Mouse (Mus musculus): ENCODE results near the gene Wdr86. TPM values are rescaled to one million over a fixed set of nuclear protein-coding genes. Genes with fewer than 3 reads are reported as not detected.

Wdr86 gene
- polyA plus RNA-seq, 1 experiment = 6.2 TPM

- H3K36me3 ChIP-seq (ENCODE audit: control insufficient read depth, insufficient read depth, low read length) = no peaks in the 10 kb centered on the region
- H3K4me3 ChIP-seq (ENCODE audit: extremely low read depth, insufficient read depth, insufficient read length) = no peak overlapping the region
- no peaks in the 10 kb centered on the region for H3K4me1 ChIP-seq (ENCODE audit: control insufficient read depth, insufficient read depth, insufficient read length)
- H3K27ac ChIP-seq (ENCODE audit: insufficient read depth, low read length) = no peak overlapping the region
- H3K27me3 ChIP-seq (ENCODE audit: control insufficient read depth, insufficient read depth, low read length) = peaks cover 2% of the 10 kb centered on the region; the same call in 1 of the 2 replicates
- no peak for DNase-seq (ENCODE audit: low read depth in 1 of 2, low spot score in 2 of 2)
- WGBS = 77% methylated on average over 5 of the region's 5 CpGs
- no peak for TF ChIP-seq POLR2A (IDR thresholded peaks at IDR 0.05; ENCODE audit: low read depth, low read length)
- TF ChIP-seq CTCF (IDR thresholded peaks at IDR 0.05; ENCODE audit: extremely low read depth, insufficient read depth, insufficient read length, insufficient replicate concordance) = no peak
Observed at GRCm38 (mm10) chr5:24724805-24725204, 5.7 kb downstream of the Wdr86 start.

- no peak overlapping the region for H3K27ac ChIP-seq (ENCODE audit: insufficient read depth, low read length)
- DNase-seq (ENCODE audit: low read depth in 1 of 2, low spot score in 2 of 2) = no peak
- no peaks in the 10 kb centered on the region for H3K4me1 ChIP-seq (ENCODE audit: control insufficient read depth, insufficient read depth, insufficient read length)
- no peaks in the 10 kb centered on the region; the same call in 1 of the 2 replicates for H3K27me3 ChIP-seq (ENCODE audit: control insufficient read depth, insufficient read depth, low read length)
- H3K4me3 ChIP-seq (ENCODE audit: extremely low read depth, insufficient read depth, insufficient read length) = no peak overlapping the region
- no peaks in the 10 kb centered on the region for H3K36me3 ChIP-seq (ENCODE audit: control insufficient read depth, insufficient read depth, low read length)
- 77% methylated on average over 5 of the region's 5 CpGs for WGBS
- TF ChIP-seq POLR2A (IDR thresholded peaks at IDR 0.05; ENCODE audit: low read depth, low read length) (no peak), CTCF (IDR thresholded peaks at IDR 0.05; ENCODE audit: extremely low read depth, insufficient read depth, insufficient read length, insufficient replicate concordance) (no peak)
Observed at GRCm38 (mm10) chr5:24724270-24724634, 6.3 kb downstream of the Wdr86 start.

GRCm38 (mm10) chr5:24723527-24724269 is 6.8 kb downstream of the Wdr86 start:
- Histone ChIP-seq H3K27ac (ENCODE audit: insufficient read depth, low read length) (no peak overlapping the region), H3K27me3 (ENCODE audit: control insufficient read depth, insufficient read depth, low read length) (no peaks in the 10 kb centered on the region), H3K4me1 (ENCODE audit: control insufficient read depth, insufficient read depth, insufficient read length) (no peaks in the 10 kb centered on the region), H3K36me3 (ENCODE audit: control insufficient read depth, insufficient read depth, low read length) (no peaks in the 10 kb centered on the region), H3K4me3 (ENCODE audit: extremely low read depth, insufficient read depth, insufficient read length) (no peak overlapping the region)
- TF ChIP-seq POLR2A (IDR thresholded peaks at IDR 0.05; ENCODE audit: low read depth, low read length) (no peak), CTCF (IDR thresholded peaks at IDR 0.05; ENCODE audit: extremely low read depth, insufficient read depth, insufficient read length, insufficient replicate concordance) (no peak)
- DNase-seq (ENCODE audit: low read depth in 1 of 2, low spot score in 2 of 2) = no peak
- WGBS = 80% methylated on average over 11 of the region's 11 CpGs

- no peaks in the 10 kb centered on the region for H3K27me3 ChIP-seq (ENCODE audit: control insufficient read depth, insufficient read depth, low read length)
- H3K4me3 ChIP-seq (ENCODE audit: extremely low read depth, insufficient read depth, insufficient read length) = no peak overlapping the region
- TF ChIP-seq CTCF (IDR thresholded peaks at IDR 0.05; ENCODE audit: extremely low read depth, insufficient read depth, insufficient read length, insufficient replicate concordance) (no peak), POLR2A (IDR thresholded peaks at IDR 0.05; ENCODE audit: low read depth, low read length) (no peak)
- WGBS = 89% methylated on average over 3 of the region's 3 CpGs
- no peaks in the 10 kb centered on the region for H3K36me3 ChIP-seq (ENCODE audit: control insufficient read depth, insufficient read depth, low read length)
- no peaks in the 10 kb centered on the region for H3K4me1 ChIP-seq (ENCODE audit: control insufficient read depth, insufficient read depth, insufficient read length)
- no peak overlapping the region for H3K27ac ChIP-seq (ENCODE audit: insufficient read depth, low read length)
- no peak for DNase-seq (ENCODE audit: low read depth in 1 of 2, low spot score in 2 of 2)
Observed at GRCm38 (mm10) chr5:24719852-24720251, 10.7 kb downstream of the Wdr86 start.

GRCm38 (mm10) chr5:24718076-24718475 is 12.5 kb downstream of the Wdr86 start:
- no peaks in the 10 kb centered on the region for H3K27me3 ChIP-seq (ENCODE audit: control insufficient read depth, insufficient read depth, low read length)
- 94% methylated on average over 6 of the region's 6 CpGs for WGBS

GRCm38 (mm10) chr5:24713987-24714386 is 16.5 kb downstream of the Wdr86 start:
- Histone ChIP-seq H3K4me3 (ENCODE audit: extremely low read depth, insufficient read depth, insufficient read length) (no peak overlapping the region), H3K36me3 (ENCODE audit: control insufficient read depth, insufficient read depth, low read length) (peaks cover 18% of the 10 kb centered on the region), H3K27me3 (ENCODE audit: control insufficient read depth, insufficient read depth, low read length) (no peaks in the 10 kb centered on the region), H3K4me1 (ENCODE audit: control insufficient read depth, insufficient read depth, insufficient read length) (no peaks in the 10 kb centered on the region), H3K27ac (ENCODE audit: insufficient read depth, low read length) (no peak overlapping the region)
- no peak for DNase-seq (ENCODE audit: low read depth in 1 of 2, low spot score in 2 of 2)
- TF ChIP-seq CTCF (IDR thresholded peaks at IDR 0.05; ENCODE audit: extremely low read depth, insufficient read depth, insufficient read length, insufficient replicate concordance) (no peak), POLR2A (IDR thresholded peaks at IDR 0.05; ENCODE audit: low read depth, low read length) (no peak)
- 92% methylated on average over 6 of the region's 6 CpGs for WGBS

More at GRCm38 (mm10) chr5:24718076-24718475, 12.5 kb downstream of the Wdr86 start:
- H3K27ac ChIP-seq (ENCODE audit: insufficient read depth, low read length) = no peak overlapping the region
- no peaks in the 10 kb centered on the region for H3K36me3 ChIP-seq (ENCODE audit: control insufficient read depth, insufficient read depth, low read length)
- H3K4me3 ChIP-seq (ENCODE audit: extremely low read depth, insufficient read depth, insufficient read length) = no peak overlapping the region
- TF ChIP-seq CTCF (IDR thresholded peaks at IDR 0.05; ENCODE audit: extremely low read depth, insufficient read depth, insufficient read length, insufficient replicate concordance) (no peak), POLR2A (IDR thresholded peaks at IDR 0.05; ENCODE audit: low read depth, low read length) (no peak)
- H3K4me1 ChIP-seq (ENCODE audit: control insufficient read depth, insufficient read depth, insufficient read length) = no peaks in the 10 kb centered on the region
- no peak for DNase-seq (ENCODE audit: low read depth in 1 of 2, low spot score in 2 of 2)

GRCm38 (mm10) chr5:24713199-24713598 is 17.3 kb downstream of the Wdr86 start:
- H3K4me3 ChIP-seq (ENCODE audit: extremely low read depth, insufficient read depth, insufficient read length) = no peak overlapping the region
- no peak for DNase-seq (ENCODE audit: low read depth in 1 of 2, low spot score in 2 of 2)
- H3K36me3 ChIP-seq (ENCODE audit: control insufficient read depth, insufficient read depth, low read length) = peaks cover 26% of the 10 kb centered on the region
- no peaks in the 10 kb centered on the region for H3K4me1 ChIP-seq (ENCODE audit: control insufficient read depth, insufficient read depth, insufficient read length)
- no peaks in the 10 kb centered on the region for H3K27me3 ChIP-seq (ENCODE audit: control insufficient read depth, insufficient read depth, low read length)
- TF ChIP-seq POLR2A (IDR thresholded peaks at IDR 0.05; ENCODE audit: low read depth, low read length) (no peak), CTCF (IDR thresholded peaks at IDR 0.05; ENCODE audit: extremely low read depth, insufficient read depth, insufficient read length, insufficient replicate concordance) (no peak)
- H3K27ac ChIP-seq (ENCODE audit: insufficient read depth, low read length) = no peak overlapping the region; the same call in 1 of the 2 replicates
- 67% methylated on average over 2 of the region's 2 CpGs for WGBS

All from spleen, adult 2 months (tissue).